In the genomic region with DNA sequence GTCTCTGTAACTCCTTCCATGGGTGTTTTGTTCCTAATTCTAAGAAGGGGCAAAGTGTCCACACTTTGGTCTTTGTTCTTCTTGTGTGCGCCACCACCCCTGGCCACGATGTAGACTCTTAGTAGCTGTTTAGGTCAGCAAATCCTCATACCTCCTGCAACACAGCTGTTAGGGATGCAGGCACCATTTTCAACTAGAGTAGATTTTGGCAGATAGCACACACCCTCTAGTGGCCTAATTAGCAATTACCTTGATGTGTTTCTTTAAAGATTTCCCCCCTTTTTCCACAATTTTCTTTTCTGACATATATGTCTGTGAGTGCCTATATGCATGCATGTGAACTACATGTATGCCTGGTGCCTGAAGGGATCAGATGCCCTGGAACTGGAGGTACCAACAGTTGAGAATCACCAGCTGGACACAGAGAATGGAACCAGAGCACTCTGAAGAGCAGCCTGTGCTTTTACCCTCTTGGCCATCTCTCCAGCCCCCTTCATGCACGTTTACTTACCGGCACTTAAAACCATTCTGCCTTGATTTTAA, we compare ENCODE assay signal across 11 mouse cellular contexts. TPM values are rescaled to one million over a fixed set of nuclear protein-coding genes. Genes with fewer than 3 reads are reported as not detected.
DNase-seq lines count a peak whose midpoint lies in the region; ATAC-seq and TF ChIP-seq lines count a peak whose summit lies in the region.
"Had no signal": no experiment of that assay in that cellular context is flagged by ENCODE, and none has a peak within 500 bp of the region (broad histone marks: within the 10 kb centered on the region; RNA-seq: fewer than 3 reads in every experiment).

No protein-coding gene starts in this region.

- no peak overlapping the region for H3K27ac ChIP-seq in hindbrain, postnatal 0 days
- H3K27ac ChIP-seq in hindbrain, embryonic 12.5 days: no peak overlapping the region
- H3K27ac ChIP-seq in small intestine, adult 2 months (ENCODE audit: insufficient read depth, low read depth, low read length): no peak overlapping the region
- H3K27ac ChIP-seq: heart, embryonic 15.5 days had no signal

- WGBS in hindbrain, postnatal 0 days: 69% methylated on average over 4 of the region's 4 CpGs
- 82% methylated on average over 4 of the region's 4 CpGs for WGBS in hindbrain, embryonic 12.5 days
- 69% methylated on average over 4 of the region's 4 CpGs for WGBS in small intestine, adult 2 months

- no peaks in the 10 kb centered on the region for H3K9me3 ChIP-seq in hindbrain, postnatal 0 days (ENCODE audit: low read length)
- H3K9me3 ChIP-seq in hindbrain, embryonic 12.5 days (replicated peaks): no peaks in the 10 kb centered on the region
- H3K9me3 ChIP-seq: heart, embryonic 15.5 days had no signal

- peak; percentile 72 for DNase-seq in hindbrain, postnatal 0 days (ENCODE audit: low spot score)
- peak; percentile 29 for DNase-seq in thymus, postnatal 0 days (ENCODE audit: low spot score)
- DNase-seq in thymus, postnatal 4 days: no peak
- peak; percentile 70 for DNase-seq in brain, adult 2 months (ENCODE audit: low read depth, low spot score)
- no peak for DNase-seq in adrenal gland, postnatal 4 days (ENCODE audit: low spot score in 2 of 2)
- DNase-seq in right cerebral cortex, postnatal 36 days (ENCODE audit: low spot score in 2 of 2): no peak
- DNase-seq: left cerebral cortex, postnatal 4 days; thymus, adult 18-20 months had no signal

- H3K4me1 ChIP-seq in hindbrain, postnatal 0 days (ENCODE audit: insufficient read depth, low read length): no peaks in the 10 kb centered on the region
- H3K4me1 ChIP-seq in hindbrain, embryonic 12.5 days: no peaks in the 10 kb centered on the region
- no peaks in the 10 kb centered on the region for H3K4me1 ChIP-seq in small intestine, adult 2 months (ENCODE audit: control insufficient read depth, insufficient read depth, insufficient read length, low read length)
- H3K4me1 ChIP-seq: heart, embryonic 15.5 days had no signal

- ATAC-seq in hindbrain, postnatal 0 days: 0 out of 2 replicates have a peak, but pooled peaks have one; percentile 47
- ATAC-seq in hindbrain, embryonic 12.5 days (ENCODE audit: low FRiP score): no peak

- H3K4me3 ChIP-seq in hindbrain, postnatal 0 days (ENCODE audit: low read length): no peak overlapping the region
- no peak overlapping the region for H3K4me3 ChIP-seq in hindbrain, embryonic 12.5 days
- no peak overlapping the region for H3K4me3 ChIP-seq in small intestine, adult 2 months (ENCODE audit: low read depth, low read length)
- H3K4me3 ChIP-seq: heart, embryonic 15.5 days had no signal

- H3K36me3 ChIP-seq in hindbrain, postnatal 0 days (ENCODE audit: insufficient read depth, low read length): no peaks in the 10 kb centered on the region
- H3K36me3 ChIP-seq in hindbrain, embryonic 12.5 days: peaks cover 9% of the 10 kb centered on the region; the same call in 1 of the 2 replicates
- H3K36me3 ChIP-seq in small intestine, adult 2 months (ENCODE audit: control insufficient read depth, insufficient read depth, low read length): peaks cover 26% of the 10 kb centered on the region

- H3K27me3 ChIP-seq in hindbrain, postnatal 0 days (ENCODE audit: insufficient read depth, low read length): no peaks in the 10 kb centered on the region
- no peaks in the 10 kb centered on the region for H3K27me3 ChIP-seq in hindbrain, embryonic 12.5 days
- no peaks in the 10 kb centered on the region for H3K27me3 ChIP-seq in small intestine, adult 2 months (ENCODE audit: control insufficient read depth, insufficient read depth, low read length)
- H3K27me3 ChIP-seq: heart, embryonic 15.5 days had no signal

- TF ChIP-seq POLR2A in small intestine, adult 2 months (IDR thresholded peaks at IDR 0.05; ENCODE audit: low read depth, low read length): no peak

- H3K9ac ChIP-seq in hindbrain, postnatal 0 days (replicated peaks; ENCODE audit: low read length): no peak overlapping the region
- H3K9ac ChIP-seq in hindbrain, embryonic 12.5 days: no peak overlapping the region
- H3K9ac ChIP-seq: heart, embryonic 15.5 days had no signal

- peak; percentile 79 for TF ChIP-seq CTCF in hindbrain, postnatal 0 days (IDR thresholded peaks at IDR 0.05; ENCODE audit: low read depth)
- peak; percentile 6; the same call in 1 of the 2 replicates for TF ChIP-seq CTCF in small intestine, adult 2 months (IDR thresholded peaks at IDR 0.05; ENCODE audit: extremely low read depth, insufficient read length, insufficient replicate concordance, low read depth, low read length)

- no peak overlapping the region for H3K4me2 ChIP-seq in hindbrain, postnatal 0 days (ENCODE audit: low read depth, low read length)
- H3K4me2 ChIP-seq in hindbrain, embryonic 12.5 days (replicated peaks): no peak overlapping the region
- H3K4me2 ChIP-seq: heart, embryonic 15.5 days had no signal

RNA-seq across cellular contexts. Expression of a gene that starts 25.2 kb away (rescaled TPM):
- 43.7 and 44.1 TPM in 2 replicates for total RNA-seq in hindbrain, postnatal 0 days (2014; rRNA removed)
- 25.2 and 29.0 TPM in 2 replicates for polyA plus RNA-seq in hindbrain, postnatal 0 days (2015; fragmentation: Nextera tagmentation; extraction: Ambion mirVana)
- polyA plus RNA-seq in hindbrain, embryonic 12.5 days (2016; fragmentation: Nextera tagmentation; extraction: Ambion mirVana): 34.6 and 37.6 TPM in 2 replicates
- 23.6 and 27.2 TPM in 2 replicates for polyA plus RNA-seq in thymus, postnatal 0 days (2015; fragmentation: Nextera tagmentation; extraction: Ambion mirVana)
- polyA plus RNA-seq in small intestine, adult 2 months (2012; rRNA removed): 29.7 and 39.1 TPM in 2 replicates
- total RNA-seq in adrenal gland, postnatal 4 days (2021): 10 to 100 TPM; 44.4 to 50.0 TPM

RNA-seq across cellular contexts. Expression of a gene that starts 43.3 kb away (rescaled TPM):
- total RNA-seq in hindbrain, postnatal 0 days (2014; rRNA removed): 23.9 and 31.6 TPM in 2 replicates
- polyA plus RNA-seq in hindbrain, postnatal 0 days (2015; fragmentation: Nextera tagmentation; extraction: Ambion mirVana): 28.2 and 31.1 TPM in 2 replicates
- polyA plus RNA-seq in hindbrain, embryonic 12.5 days (2016; fragmentation: Nextera tagmentation; extraction: Ambion mirVana): 59.7 and 65.3 TPM in 2 replicates
- polyA plus RNA-seq in thymus, postnatal 0 days (2015; fragmentation: Nextera tagmentation; extraction: Ambion mirVana): 36.7 and 38.5 TPM in 2 replicates
- polyA plus RNA-seq in small intestine, adult 2 months (2012; rRNA removed): 245 and 497 TPM in 2 replicates
- 10 to 100 TPM; 62.0 to 67.0 TPM for total RNA-seq in adrenal gland, postnatal 4 days (2021)

RNA-seq across cellular contexts. Expression of a gene that starts 48.5 kb away (rescaled TPM):
- total RNA-seq in hindbrain, postnatal 0 days (2014; rRNA removed): 241 and 273 TPM in 2 replicates
- polyA plus RNA-seq in hindbrain, postnatal 0 days (2015; fragmentation: Nextera tagmentation; extraction: Ambion mirVana): 116 and 123 TPM in 2 replicates
- 103 and 109 TPM in 2 replicates for polyA plus RNA-seq in hindbrain, embryonic 12.5 days (2016; fragmentation: Nextera tagmentation; extraction: Ambion mirVana)
- polyA plus RNA-seq in thymus, postnatal 0 days (2015; fragmentation: Nextera tagmentation; extraction: Ambion mirVana): 46.4 and 51.8 TPM in 2 replicates
- 3.4 and 4.3 TPM in 2 replicates for polyA plus RNA-seq in small intestine, adult 2 months (2012; rRNA removed)
- total RNA-seq in adrenal gland, postnatal 4 days (2021): 10 to 100 TPM; 30.7 to 31.1 TPM

Comparison
In these comparisons a context has a peak if more than half of its experiments do, and no peak if none do; other contexts are left out.
1. DNase-seq: peak in hindbrain, postnatal 0 days (single experiment), thymus, postnatal 0 days (single experiment) and brain, adult 2 months (single experiment); none in thymus, postnatal 4 days (single experiment), adrenal gland, postnatal 4 days (0 of 2) and right cerebral cortex, postnatal 36 days (0 of 2).